Mouse (Mus musculus): ENCODE data around the gene Plscr3.

DNA sequence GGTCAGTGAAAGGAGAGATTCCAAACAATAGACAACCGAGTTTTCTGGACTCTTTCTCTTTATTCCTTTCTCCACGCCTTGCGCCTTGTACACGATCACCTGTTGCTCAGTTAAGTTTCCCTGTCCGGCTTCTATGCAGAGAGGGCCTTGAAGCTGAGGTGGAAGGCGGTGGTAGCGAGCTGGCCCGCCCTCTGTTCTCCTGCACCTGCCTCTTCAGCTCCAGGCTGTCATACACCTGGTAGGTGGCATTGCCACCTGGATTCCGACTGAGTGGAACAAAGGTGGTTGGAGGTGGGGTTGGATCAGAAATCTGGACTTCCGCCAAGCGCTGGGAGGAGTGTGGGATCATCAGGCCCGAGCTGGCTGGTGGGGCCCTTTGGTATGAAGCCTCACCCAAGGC, 29.7 kb upstream of the Plscr3 start:
- TF ChIP-seq CTCF (IDR thresholded peaks at IDR 0.05; ENCODE audit: borderline replicate concordance, insufficient read depth, low read length) (no peak), POLR2A (IDR thresholded peaks at IDR 0.05; ENCODE audit: low read depth, low read length) (no peak)

Measured in embryonic fibroblast, embryonic 13.5 days (primary cell).